Mouse (Mus musculus) kidney, embryonic 14.5 days (tissue): ENCODE measurements at regions not wholly inside any gene's neighbourhood (a gene's known extent, or its start where the extent isn't known, plus 50 kb on each side); places are given as distances from the start of the nearest gene placed in this dataset.

Experiments
- ATAC-seq: fragments of 200-750 bp; cut with Nextera tagmentation; 2 replicates; pipeline ENCODE4 v1.8.0; 2017; ENCODE audit warnings: moderate number of reproducible peaks, mild to moderate bottlenecking, moderate TSS enrichment, moderate library complexity; ENCODE audit not compliant: low FRiP score, low TSS enrichment
- H3K27ac ChIP-seq: fragments of 300-500 bp; sonication (generic); 2 replicates; pipeline ENCODE4 v1.5.1; 2014; ENCODE audit warnings: low read depth, mild to moderate bottlenecking, low read length, moderate library complexity, mixed read lengths
- H3K27me3 ChIP-seq: fragments of 300-500 bp; sonication (generic); 2 replicates; pipeline ENCODE4 v1.6.1; 2014; ENCODE audit warnings: mild to moderate bottlenecking, low read length; ENCODE audit not compliant: control insufficient read depth, insufficient read depth
- H3K36me3 ChIP-seq: fragments of 300-500 bp; sonication (generic); 2 replicates; pipeline ENCODE4 v1.6.1; 2014; ENCODE audit warnings: low read length, mixed read lengths; ENCODE audit not compliant: control insufficient read depth, insufficient read depth
- H3K4me1 ChIP-seq: fragments of 300-500 bp; sonication (generic); 2 replicates; pipeline ENCODE4 v1.6.1; 2014; ENCODE audit warnings: low read length, mixed read lengths; ENCODE audit not compliant: control insufficient read depth, insufficient read depth
- H3K4me2 ChIP-seq: fragments of 300-500 bp; sonication (generic); replicated peaks from 2 replicates; pipeline ENCODE4 v1.6.1; 2014; ENCODE audit warnings: low read depth, mild to moderate bottlenecking, low read length
- H3K4me3 ChIP-seq: fragments of 300-500 bp; sonication (generic); 2 replicates; pipeline ENCODE4 v1.5.1; 2014; ENCODE audit warnings: mild to moderate bottlenecking, low read length
- H3K9ac ChIP-seq: fragments of 300-500 bp; sonication (generic); 2 replicates; pipeline ENCODE4 v1.6.1; 2014; ENCODE audit warnings: low read depth, mild to moderate bottlenecking, low read length, moderate library complexity
- H3K9me3 ChIP-seq: fragments of 300-500 bp; sonication (generic); 2 replicates; pipeline ENCODE4 v1.6.1; 2016; ENCODE audit warnings: low read length; ENCODE audit not compliant: control insufficient read depth
- WGBS: fragments of 180-500 bp; shearing (Covaris S2); extraction: QIAGEN DNeasy Blood & Tissue Kit; methylation state at CpG from one replicate; pipeline ENCODE4 v1.1.7; 2014; 5-methylcytosine and 5-hydroxymethylcytosine counted together

GRCm38 (mm10) chr15:71302541-71302940 lies 2531.8 kb upstream of the Gm6569 start:
- Histone ChIP-seq H3K36me3 (no peaks in the 10 kb centered on the region), H3K9ac (no peak overlapping the region), H3K27me3 (no peaks in the 10 kb centered on the region), H3K4me1 (no peaks in the 10 kb centered on the region), H3K27ac (no peak overlapping the region), H3K4me3 (no peak overlapping the region), H3K9me3 (no peaks in the 10 kb centered on the region), H3K4me2 (no peak overlapping the region)
- no peak for ATAC-seq

- H3K4me2 ChIP-seq = no peak overlapping the region
- H3K27ac ChIP-seq = no peak overlapping the region
- no peaks in the 10 kb centered on the region for H3K27me3 ChIP-seq
- H3K4me3 ChIP-seq = no peak overlapping the region
- no peaks in the 10 kb centered on the region for H3K9me3 ChIP-seq
- no peak for ATAC-seq
- H3K9ac ChIP-seq = no peak overlapping the region
- no peaks in the 10 kb centered on the region for H3K36me3 ChIP-seq
- WGBS = 67% methylated on average over 3 of the region's 3 CpGs
- no peaks in the 10 kb centered on the region for H3K4me1 ChIP-seq
Measured at GRCm38 (mm10) chr15:71310230-71310629, 2524.1 kb upstream of the Gm6569 start.

GRCm38 (mm10) chr15:71326596-71326995 lies 2507.8 kb upstream of the Gm6569 start:
- Histone ChIP-seq H3K4me1 (no peaks in the 10 kb centered on the region), H3K36me3 (no peaks in the 10 kb centered on the region), H3K4me2 (no peak overlapping the region), H3K9ac (no peak overlapping the region), H3K9me3 (no peaks in the 10 kb centered on the region), H3K27ac (no peak overlapping the region), H3K27me3 (no peaks in the 10 kb centered on the region), H3K4me3 (no peak overlapping the region)
- ATAC-seq = no peak
- WGBS = 69% methylated on average over 3 of the region's 3 CpGs

- Histone ChIP-seq H3K9ac (no peak overlapping the region), H3K9me3 (no peaks in the 10 kb centered on the region), H3K4me1 (no peaks in the 10 kb centered on the region), H3K36me3 (no peaks in the 10 kb centered on the region), H3K4me3 (no peak overlapping the region), H3K4me2 (no peak overlapping the region), H3K27me3 (no peaks in the 10 kb centered on the region), H3K27ac (no peak overlapping the region)
- ATAC-seq = no peak
- WGBS = 67% methylated on average over 4 of the region's 4 CpGs
Measured at GRCm38 (mm10) chr15:71358189-71358790, 2476.1 kb upstream of the Gm6569 start.

- Histone ChIP-seq H3K36me3 (no peaks in the 10 kb centered on the region), H3K27ac (no peak overlapping the region), H3K27me3 (no peaks in the 10 kb centered on the region), H3K9me3 (no peaks in the 10 kb centered on the region), H3K4me2 (no peak overlapping the region), H3K4me1 (no peaks in the 10 kb centered on the region), H3K4me3 (no peak overlapping the region), H3K9ac (no peak overlapping the region)
- 0 out of 2 replicates have a peak, but pooled peaks have one; percentile 60 for ATAC-seq
- WGBS = 40% methylated on average over 3 of the region's 3 CpGs
Measured at GRCm38 (mm10) chr15:71375775-71376174, 2458.6 kb upstream of the Gm6569 start.
